Mouse (Mus musculus) neutrophil, adult 65 days (primary cell): ENCODE results near the gene Tox2. TPM values are rescaled to one million over a fixed set of nuclear protein-coding genes. Genes with fewer than 3 reads are reported as not detected.

Source experiments
- total RNA-seq: library from RNA; stranded (reverse); gene quantifications from 2 replicates; pipeline ENCODE4 v1.2.4, GENCODE M21; 2023

Gene Tox2
- not detected in 2 replicates for total RNA-seq

GRCm38 (mm10) chr2:163202884-163203634, at the start of gene Tox2:
Gene Tox2, plus strand, starts transcription at chr2:163203125.

Other genes with a start within 250 kb of the Tox2 start
- not detected in 2 replicates for gene Sgk2, start 215.8 kb upstream of the Tox2 start, total RNA-seq
- 16.6 and 21.5 TPM in 2 replicates for gene Ift52, start 185.8 kb upstream of the Tox2 start, total RNA-seq
- 21.5 and 32.7 TPM in 2 replicates for gene Mybl2, start 148.4 kb upstream of the Tox2 start, total RNA-seq
- gene Gtsf1l, start 115.3 kb upstream of the Tox2 start, total RNA-seq = not detected in 2 replicates
- not detected in 2 replicates for gene Jph2, start 194.9 kb downstream of the Tox2 start, total RNA-seq
- 107 and 131 TPM in 2 replicates for gene Oser1, start 221.6 kb downstream of the Tox2 start, total RNA-seq
- not detected in 2 replicates for gene Gdap1l1, start 235.4 kb downstream of the Tox2 start, total RNA-seq